Mouse (Mus musculus) thymus, adult 2 months (tissue): Measurements from ENCODE around the gene Lyplal1.

Experiments
- CTCF ChIP-seq: fragments of 200-500 bp; IDR thresholded peaks from 2 replicates; pipeline ENCODE4 v1.5.1; 2012; ENCODE audit warnings: mild to moderate bottlenecking, control low read depth, low read length, moderate library complexity, borderline replicate concordance; ENCODE audit not compliant: control insufficient read depth, poor library complexity, insufficient read depth; ENCODE audit errors: extremely low read depth
- POLR2A ChIP-seq: fragments of 200-500 bp; IDR thresholded peaks from 2 replicates; pipeline ENCODE4 v1.6.1; 2012; ENCODE audit warnings: mild to moderate bottlenecking, low read length, control low read depth, moderate library complexity; ENCODE audit not compliant: control insufficient read depth, poor library complexity, insufficient read depth; ENCODE audit errors: extremely low read depth

DNA sequence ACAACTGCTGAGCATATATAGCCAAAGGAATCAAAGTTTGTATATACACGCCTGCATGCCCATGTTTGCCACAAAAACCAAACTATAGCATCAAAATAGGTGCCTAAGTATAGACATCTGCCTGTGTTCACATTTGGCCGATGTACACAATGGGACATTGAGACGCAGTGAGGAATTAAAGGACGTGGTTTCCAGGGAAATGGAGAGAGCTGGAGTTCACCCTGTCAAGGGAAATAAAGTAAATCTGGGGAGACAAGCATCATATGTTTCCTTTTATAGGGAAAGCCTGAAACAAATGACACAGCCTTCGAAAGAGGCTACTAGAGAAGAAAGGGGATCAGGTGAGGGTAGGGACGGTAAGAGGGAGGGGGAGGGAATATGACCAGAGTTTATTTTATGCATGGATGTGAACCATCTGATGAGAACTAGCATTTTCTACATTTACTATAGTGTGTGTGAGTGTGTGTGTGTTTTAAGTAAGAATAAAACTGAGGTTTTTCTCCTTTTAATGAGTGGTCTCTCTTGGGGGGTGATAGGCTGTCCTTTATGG is 9.3 kb upstream of the Lyplal1 start:
- TF ChIP-seq CTCF (no peak), POLR2A (no peak)
